Mouse (Mus musculus) frontal cortex, adult 2 months (tissue): ENCODE measurements around the gene Vwa3b. TPM values are rescaled to one million over a fixed set of nuclear protein-coding genes. Genes with fewer than 3 reads are reported as not detected.

Experiments used
- DNase-seq, 2 experiments: peaks; one replicate each; pipeline ENCODE4 v3.0.0; 2022; ENCODE audit warnings: low spot score in 1 of 2; ENCODE audit errors: extremely low spot score in 1 of 2
- polyA plus RNA-seq: library from polyadenylated mRNA; depleted of rRNA; stranded (reverse); fragments of >200 nt; gene quantifications from 2 replicates; pipeline ENCODE4 v1.2.3, GENCODE M21; 2012; rRNA removed

The Vwa3b gene
- polyA plus RNA-seq, 1 experiment, result 2.2 TPM

- peak in 1 of 2 experiments; percentile 15 for DNase-seq
Observed at GRCm38 (mm10) chr1:37218386-37218785, 192.0 kb downstream of the Vwa3b start.

- no peak for DNase-seq
Observed at GRCm38 (mm10) chr1:37219593-37219992, 193.2 kb downstream of the Vwa3b start.

- DNase-seq, result peak; percentile 90 to 94
Observed at GRCm38 (mm10) chr1:37220134-37220907, 193.9 kb downstream of the Vwa3b start.

GRCm38 (mm10) chr1:37222002-37222401 lies 195.6 kb downstream of the Vwa3b start:
- no peak for DNase-seq

DNA sequence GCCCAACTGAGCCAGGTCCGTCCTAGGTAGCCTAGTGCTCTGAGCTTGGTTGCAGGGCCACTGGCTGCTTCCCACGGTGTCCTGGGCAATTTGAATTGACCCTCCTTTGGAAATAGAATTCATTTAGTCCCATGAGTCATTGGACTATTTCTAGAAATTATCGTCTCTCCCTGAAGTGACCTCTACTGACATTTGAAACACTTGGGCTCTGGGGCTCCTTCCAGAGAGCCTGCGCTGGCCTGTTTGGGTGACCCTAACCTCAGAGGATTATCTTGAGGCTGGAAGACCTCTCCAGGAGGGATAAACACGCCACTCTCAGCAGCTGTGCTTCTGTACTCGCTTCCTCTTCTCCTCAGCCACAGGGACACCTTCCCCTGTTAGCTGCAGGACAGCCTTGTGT lies 204.0 kb downstream of the Vwa3b start:
- DNase-seq, result no peak

GRCm38 (mm10) chr1:37231295-37231701 lies 204.9 kb downstream of the Vwa3b start:
- DNase-seq, result peak in 1 of 2 experiments; percentile 60

Other genes with a start within 250 kb of the Vwa3b start
- 42.4 and 44.8 TPM in 2 replicates for gene Tmem131, start 82.9 kb upstream of the Vwa3b start, polyA plus RNA-seq
- 0.06 and 0.20 TPM in 2 replicates for gene Cnga3, start 187.8 kb downstream of the Vwa3b start, polyA plus RNA-seq